Mouse (Mus musculus) embryonic fibroblast, embryonic 13.5 days (primary cell): ENCODE results near the gene Naaladl2. TPM values are rescaled to one million over a fixed set of nuclear protein-coding genes. Genes with fewer than 3 reads are reported as not detected.

Experiments
- H3K27ac ChIP-seq: 2 replicates; pipeline ENCODE4 v1.5.1; 2012; ENCODE audit warnings: low read length, control low read depth, inconsistent platforms; ENCODE audit not compliant: insufficient read depth
- H3K4me1 ChIP-seq: 2 replicates; pipeline ENCODE4 v1.6.1; 2011; ENCODE audit warnings: low read length; ENCODE audit not compliant: control insufficient read depth, insufficient read depth
- H3K4me3 ChIP-seq: 2 replicates; pipeline ENCODE4 v1.5.1; 2011; ENCODE audit warnings: mild to moderate bottlenecking, control low read depth, low read length; ENCODE audit not compliant: insufficient read depth
- CTCF ChIP-seq: IDR thresholded peaks from 2 replicates; pipeline ENCODE4 v1.5.1; 2011; ENCODE audit warnings: mild to moderate bottlenecking, control low read depth, low read length, moderate library complexity, borderline replicate concordance; ENCODE audit not compliant: insufficient read depth
- POLR2A ChIP-seq: IDR thresholded peaks from 2 replicates; pipeline ENCODE4 v1.6.1; 2011; ENCODE audit warnings: low read depth, mild to moderate bottlenecking, control low read depth, low read length, moderate library complexity
- polyA plus RNA-seq: library from polyadenylated mRNA; stranded (reverse); fragments of >200 nt; gene quantifications from 2 replicates; pipeline ENCODE4 v1.2.4, GENCODE M21; 2011; ENCODE audit warnings: low read depth; ENCODE audit not compliant: missing spikeins, insufficient read length

The Naaladl2 gene
- polyA plus RNA-seq, 1 experiment = 10.4 TPM

- Histone ChIP-seq H3K4me3 (no peak overlapping the region), H3K27ac (no peak overlapping the region), H3K4me1 (no peaks in the 10 kb centered on the region)
- no peak for TF ChIP-seq CTCF
- TF ChIP-seq POLR2A = no peak
Observed at GRCm38 (mm10) chr3:24142808-24143207, 1001.3 kb downstream of the Naaladl2 start.

GRCm38 (mm10) chr3:24138002-24138401 is 1006.1 kb downstream of the Naaladl2 start:
- Histone ChIP-seq H3K4me3 (no peak overlapping the region), H3K27ac (no peak overlapping the region), H3K4me1 (no peaks in the 10 kb centered on the region)
- TF ChIP-seq CTCF (no peak), POLR2A (no peak)

GRCm38 (mm10) chr3:24126200-24126599 is 1017.9 kb downstream of the Naaladl2 start:
- Histone ChIP-seq H3K27ac (no peak overlapping the region), H3K4me1 (no peaks in the 10 kb centered on the region), H3K4me3 (no peak overlapping the region)
- no peak for TF ChIP-seq CTCF
- TF ChIP-seq POLR2A = no peak

- Histone ChIP-seq H3K4me3 (no peak overlapping the region), H3K27ac (no peak overlapping the region), H3K4me1 (no peaks in the 10 kb centered on the region)
- TF ChIP-seq CTCF (no peak), POLR2A (no peak)
Observed at GRCm38 (mm10) chr3:24124034-24124433, 1020.0 kb downstream of the Naaladl2 start.

- Histone ChIP-seq H3K4me1 (no peaks in the 10 kb centered on the region), H3K27ac (no peak overlapping the region), H3K4me3 (no peak overlapping the region)
- no peak for TF ChIP-seq POLR2A
Observed at GRCm38 (mm10) chr3:24118136-24118535, 1025.9 kb downstream of the Naaladl2 start.

GRCm38 (mm10) chr3:24114849-24115248 is 1029.2 kb downstream of the Naaladl2 start:
- no peaks in the 10 kb centered on the region for H3K4me1 ChIP-seq
- H3K27ac ChIP-seq = no peak overlapping the region
- H3K4me3 ChIP-seq = no peak overlapping the region
- TF ChIP-seq CTCF (no peak), POLR2A (no peak)

- TF ChIP-seq POLR2A = no peak
- TF ChIP-seq CTCF = no peak
- no peak overlapping the region for H3K27ac ChIP-seq
- no peak overlapping the region for H3K4me3 ChIP-seq
- H3K4me1 ChIP-seq = no peaks in the 10 kb centered on the region
Observed at GRCm38 (mm10) chr3:24113360-24113759, 1030.7 kb downstream of the Naaladl2 start.

- H3K27ac ChIP-seq = no peak overlapping the region
- no peak for TF ChIP-seq POLR2A
- no peak for TF ChIP-seq CTCF
- H3K4me3 ChIP-seq = no peak overlapping the region
- H3K4me1 ChIP-seq = no peaks in the 10 kb centered on the region
Observed at GRCm38 (mm10) chr3:24106391-24106790, 1037.7 kb downstream of the Naaladl2 start.

- Histone ChIP-seq H3K27ac (no peak overlapping the region), H3K4me3 (no peak overlapping the region), H3K4me1 (no peaks in the 10 kb centered on the region)
- TF ChIP-seq POLR2A = no peak
- no peak for TF ChIP-seq CTCF
Observed at GRCm38 (mm10) chr3:24079761-24080160, 1064.3 kb downstream of the Naaladl2 start.

GRCm38 (mm10) chr3:24071169-24071797 is 1072.8 kb downstream of the Naaladl2 start:
- no peak for TF ChIP-seq POLR2A
- no peak for TF ChIP-seq CTCF
- Histone ChIP-seq H3K27ac (no peak overlapping the region), H3K4me3 (no peak overlapping the region), H3K4me1 (no peaks in the 10 kb centered on the region)

GRCm38 (mm10) chr3:24070424-24071168 is 1073.5 kb downstream of the Naaladl2 start:
- TF ChIP-seq POLR2A = no peak
- no peak for TF ChIP-seq CTCF
- no peaks in the 10 kb centered on the region for H3K4me1 ChIP-seq
- no peak overlapping the region for H3K4me3 ChIP-seq
- H3K27ac ChIP-seq = no peak overlapping the region
